Mouse (Mus musculus) limb, embryonic 11.5 days (tissue): Measurements from ENCODE around the gene Fam71e1. TPM values are rescaled to one million over a fixed set of nuclear protein-coding genes. Genes with fewer than 3 reads are reported as not detected.

Experiments
- ATAC-seq: fragments of 200-750 bp; cut with Nextera tagmentation; 2 replicates; pipeline ENCODE4 v1.8.0; 2017; ENCODE audit warnings: low read depth; ENCODE audit not compliant: insufficient number of reproducible peaks, low FRiP score, low TSS enrichment
- DNase-seq: peaks from one replicate; pipeline ENCODE4 v3.0.0-alpha.2; 2015; ENCODE audit warnings: low spot score
- H3K27ac ChIP-seq: fragments of 300-500 bp; sonication (generic); replicated peaks from 2 replicates; pipeline ENCODE4 v1.5.1; 2014; ENCODE audit warnings: low read depth, mild to moderate bottlenecking, low read length
- H3K27me3 ChIP-seq: fragments of 300-500 bp; sonication (generic); 2 replicates; pipeline ENCODE4 v1.6.1; 2014; ENCODE audit warnings: mild to moderate bottlenecking, low read length, mixed read lengths; ENCODE audit not compliant: control insufficient read depth, insufficient read depth
- H3K36me3 ChIP-seq: fragments of 300-500 bp; sonication (generic); 2 replicates; pipeline ENCODE4 v1.6.1; 2014; ENCODE audit warnings: mild to moderate bottlenecking, low read length, moderate library complexity, mixed read lengths; ENCODE audit not compliant: control insufficient read depth, insufficient read depth
- H3K4me1 ChIP-seq: fragments of 300-500 bp; sonication (generic); 2 replicates; pipeline ENCODE4 v1.6.1; 2014; ENCODE audit warnings: low read length, mixed read lengths; ENCODE audit not compliant: control insufficient read depth, insufficient read depth
- H3K4me2 ChIP-seq: fragments of 300-500 bp; sonication (generic); 2 replicates; pipeline ENCODE4 v1.6.1; 2014; ENCODE audit warnings: low read depth, mild to moderate bottlenecking, moderate library complexity; ENCODE audit not compliant: severe bottlenecking
- H3K4me3 ChIP-seq: fragments of 300-500 bp; sonication (generic); 2 replicates; pipeline ENCODE4 v1.5.1; 2014; ENCODE audit warnings: low read depth, low read length
- H3K9ac ChIP-seq: fragments of 300-500 bp; sonication (generic); 2 replicates; pipeline ENCODE4 v1.6.1; 2014; ENCODE audit warnings: mild to moderate bottlenecking, low read length
- H3K9me3 ChIP-seq: fragments of 300-500 bp; sonication (generic); 2 replicates; pipeline ENCODE4 v1.6.1; 2016; ENCODE audit warnings: low read length; ENCODE audit not compliant: control insufficient read depth
- WGBS: fragments of 180-500 bp; shearing (Covaris S2); extraction: QIAGEN DNeasy Blood & Tissue Kit; methylation state at CpG from one replicate; pipeline ENCODE4 v1.1.7; 2014; 5-methylcytosine and 5-hydroxymethylcytosine counted together
- microRNA-seq: library from miRNA; unstranded; fragments of <30 nt; microRNA quantifications from one replicate; pipeline ENCODE4, GENCODE M21; 2016
- polyA plus RNA-seq: library from polyadenylated mRNA; unstranded; fragments of >200 nt; fragmentation: Nextera tagmentation; extraction: Ambion mirVana; gene quantifications from 2 replicates; pipeline ENCODE4 v1.2.1, GENCODE M21; 2014

Gene Fam71e1
- polyA plus RNA-seq, 1 experiment from 2014 or later = 13.2 TPM

DNA sequence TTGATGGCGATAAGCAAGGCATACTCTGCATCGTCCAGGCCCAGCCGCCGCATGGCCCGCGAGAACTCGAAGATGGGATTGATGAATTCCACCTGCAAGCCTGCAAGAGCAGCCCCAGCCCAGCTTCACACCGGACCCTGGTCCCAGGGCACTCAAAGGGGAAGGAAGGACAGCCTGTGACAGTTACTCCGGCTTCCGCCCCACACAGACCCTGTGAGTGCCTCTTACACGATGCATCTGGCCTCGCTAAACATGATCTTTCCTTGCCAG lies 54.0 kb downstream of the Fam71e1 start:
- peaks cover 21% of the 10 kb centered on the region for H3K36me3 ChIP-seq
- WGBS = 94% methylated on average over 12 of the region's 12 CpGs
- H3K9me3 ChIP-seq = no peaks in the 10 kb centered on the region
- no peak overlapping the region for H3K4me2 ChIP-seq
- no peak for ATAC-seq
- peaks cover 10% of the 10 kb centered on the region for H3K4me1 ChIP-seq
- no peak overlapping the region for H3K9ac ChIP-seq
- no peaks in the 10 kb centered on the region for H3K27me3 ChIP-seq
- H3K4me3 ChIP-seq = no peak overlapping the region
- DNase-seq = no peak
- no peak overlapping the region for H3K27ac ChIP-seq

Small RNAs within 50 kb of the gene (microRNA-seq; reads per million reads assigned to microRNA genes)
- gene Mir7052 = 0.92 reads per million
- not detected for gene Mir7053

Other genes with a start within 250 kb of the Fam71e1 start
- 0.88 and 1.1 TPM in 2 replicates for gene 1700028J19Rik, start 249.9 kb upstream of the Fam71e1 start, polyA plus RNA-seq
- 135 and 146 TPM in 2 replicates for gene 2410002F23Rik, start 249.9 kb upstream of the Fam71e1 start, polyA plus RNA-seq
- gene Acp4, start 239.2 kb upstream of the Fam71e1 start, polyA plus RNA-seq = 0.26 and 0.31 TPM in 2 replicates
- gene Gm15517, start 235.1 kb upstream of the Fam71e1 start, polyA plus RNA-seq = not detected in 2 replicates
- gene Clec11a, start 189.7 kb upstream of the Fam71e1 start, polyA plus RNA-seq = 1.9 and 2.2 TPM in 2 replicates
- 0.78 and 0.85 TPM in 2 replicates for gene Shank1, start 186.3 kb upstream of the Fam71e1 start, polyA plus RNA-seq
- gene Syt3, start 112.5 kb upstream of the Fam71e1 start, polyA plus RNA-seq = 2.1 TPM in 2 replicates
- gene 1700008O03Rik, start 110.8 kb upstream of the Fam71e1 start, polyA plus RNA-seq = 0.37 and 0.53 TPM in 2 replicates
- 0.51 and 0.60 TPM in 2 replicates for gene Lrrc4b, start 67.6 kb upstream of the Fam71e1 start, polyA plus RNA-seq
- 0.60 TPM in 1 of 2 replicates, not detected in the other for gene Aspdh, start 31.2 kb upstream of the Fam71e1 start, polyA plus RNA-seq
- gene Josd2, start 28.6 kb upstream of the Fam71e1 start, polyA plus RNA-seq = 64.4 and 65.4 TPM in 2 replicates
- 83.0 and 85.8 TPM in 2 replicates for gene Emc10, start 52 bp upstream of the Fam71e1 start, polyA plus RNA-seq
- gene Mybpc2, start 28.1 kb downstream of the Fam71e1 start, polyA plus RNA-seq = 0.09 and 0.20 TPM in 2 replicates
- gene Spib, start 35.5 kb downstream of the Fam71e1 start, polyA plus RNA-seq = 0.07 and 0.11 TPM in 2 replicates
- 82.5 and 84.3 TPM in 2 replicates for gene Pold1, start 52.3 kb downstream of the Fam71e1 start, polyA plus RNA-seq
- gene Nr1h2, start 57.4 kb downstream of the Fam71e1 start, polyA plus RNA-seq = 70.2 and 72.1 TPM in 2 replicates
- 0.44 and 0.61 TPM in 2 replicates for gene Napsa, start 75.8 kb downstream of the Fam71e1 start, polyA plus RNA-seq
- 0.31 and 0.36 TPM in 2 replicates for gene Kcnc3, start 94.1 kb downstream of the Fam71e1 start, polyA plus RNA-seq
- 1.9 and 2.1 TPM in 2 replicates for gene Myh14, start 174.3 kb downstream of the Fam71e1 start, polyA plus RNA-seq
- not detected in 2 replicates for gene Izumo2, start 212.2 kb downstream of the Fam71e1 start, polyA plus RNA-seq